Mouse (Mus musculus) stomach, postnatal 0 days (tissue): Measurements from ENCODE around the gene Arap1.

ENCODE experiments used
- CTCF ChIP-seq: IDR thresholded peaks from 2 replicates; pipeline ENCODE4 v1.5.1; 2016; ENCODE audit warnings: antibody characterized with exemption, low read depth, mild to moderate bottlenecking, moderate library complexity
- EP300 ChIP-seq: optimal IDR thresholded peaks from 2 replicates; pipeline ENCODE3; 2016; ENCODE audit warnings: antibody characterized with exemption

- no peak for TF ChIP-seq EP300
- TF ChIP-seq CTCF: no peak
Observed at GRCm38 (mm10) chr7:101311061-101311460, 36.8 kb upstream of the Arap1 start.
